Mouse (Mus musculus) effector memory CD4-positive, alpha-beta T cell, adult 5 months (primary cell): ENCODE measurements around the gene Tusc2. TPM values are rescaled to one million over a fixed set of nuclear protein-coding genes. Genes with fewer than 3 reads are reported as not detected.

Source experiments
- polyA plus RNA-seq: library from polyadenylated mRNA; unstranded; fragments of 100-300 nt; shearing (Covaris generic); gene quantifications from one replicate; pipeline ENCODE4 v1.2.1, GENCODE M21; 2017

The Tusc2 gene
- polyA plus RNA-seq, result 39.7 TPM

DNA sequence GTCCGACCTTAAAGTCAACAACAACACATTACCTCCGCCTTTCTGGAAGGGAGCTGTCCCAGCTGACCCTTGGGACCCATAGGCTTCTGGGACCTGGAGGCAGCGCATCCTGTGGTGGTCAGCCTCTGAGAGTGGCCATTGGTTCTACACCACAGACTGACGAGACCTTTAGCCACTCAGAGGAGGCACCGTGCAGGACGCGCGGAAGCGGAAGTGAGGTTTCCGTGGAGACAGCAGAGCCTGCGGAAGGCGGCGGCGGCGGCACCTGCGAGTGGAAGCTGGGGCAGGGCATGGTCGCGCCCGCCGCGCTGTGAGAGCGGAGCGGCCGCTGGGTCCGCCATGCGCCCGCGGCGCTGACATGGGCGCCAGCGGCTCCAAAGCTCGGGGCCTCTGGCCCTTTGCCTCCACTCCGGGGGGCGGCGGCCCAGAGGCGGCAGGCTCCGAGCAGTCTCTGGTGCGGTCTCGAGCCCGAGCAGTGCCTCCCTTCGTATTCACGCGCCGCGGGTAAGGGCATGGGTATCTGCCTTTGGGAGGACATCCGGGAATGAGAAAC is at the start of gene Tusc2:
Gene Tusc2, plus strand, starts transcription at position 227 of the 553 bp plus-strand sequence.

DNA sequence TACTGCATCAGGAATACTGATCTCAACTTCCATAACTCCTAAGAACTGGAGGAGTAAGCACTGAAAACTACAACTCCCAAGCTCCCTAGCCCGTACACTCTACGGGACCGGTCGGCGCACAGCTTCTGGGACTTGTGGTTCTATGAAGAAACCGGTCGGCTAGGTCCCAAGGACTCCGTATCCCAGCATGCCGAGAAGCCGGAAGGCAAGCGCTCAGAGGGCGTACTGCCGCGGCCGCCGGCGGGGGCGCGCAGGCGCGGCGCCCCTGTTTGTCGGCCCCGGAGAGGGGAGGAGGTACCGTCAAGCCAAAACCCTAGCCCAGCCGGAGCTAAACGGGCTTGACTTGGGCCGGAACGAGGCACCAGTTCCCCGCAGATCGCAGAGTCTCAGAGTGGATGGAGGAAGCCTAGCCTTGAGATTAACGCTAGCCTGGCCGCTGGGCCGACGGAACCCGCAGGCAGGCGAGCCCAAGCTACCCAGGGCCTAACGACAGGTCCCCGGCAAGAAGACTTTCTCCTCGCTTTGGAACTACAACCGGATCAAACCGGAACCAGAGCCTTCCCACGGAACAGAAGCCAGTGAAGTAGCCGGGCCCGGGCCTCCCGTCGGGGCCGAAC is 29.2 kb upstream of the Tusc2 start, which contains the start of gene Tmem115:
Gene Tmem115, plus strand, starts transcription at position 155 of the 617 bp plus-strand sequence.

DNA sequence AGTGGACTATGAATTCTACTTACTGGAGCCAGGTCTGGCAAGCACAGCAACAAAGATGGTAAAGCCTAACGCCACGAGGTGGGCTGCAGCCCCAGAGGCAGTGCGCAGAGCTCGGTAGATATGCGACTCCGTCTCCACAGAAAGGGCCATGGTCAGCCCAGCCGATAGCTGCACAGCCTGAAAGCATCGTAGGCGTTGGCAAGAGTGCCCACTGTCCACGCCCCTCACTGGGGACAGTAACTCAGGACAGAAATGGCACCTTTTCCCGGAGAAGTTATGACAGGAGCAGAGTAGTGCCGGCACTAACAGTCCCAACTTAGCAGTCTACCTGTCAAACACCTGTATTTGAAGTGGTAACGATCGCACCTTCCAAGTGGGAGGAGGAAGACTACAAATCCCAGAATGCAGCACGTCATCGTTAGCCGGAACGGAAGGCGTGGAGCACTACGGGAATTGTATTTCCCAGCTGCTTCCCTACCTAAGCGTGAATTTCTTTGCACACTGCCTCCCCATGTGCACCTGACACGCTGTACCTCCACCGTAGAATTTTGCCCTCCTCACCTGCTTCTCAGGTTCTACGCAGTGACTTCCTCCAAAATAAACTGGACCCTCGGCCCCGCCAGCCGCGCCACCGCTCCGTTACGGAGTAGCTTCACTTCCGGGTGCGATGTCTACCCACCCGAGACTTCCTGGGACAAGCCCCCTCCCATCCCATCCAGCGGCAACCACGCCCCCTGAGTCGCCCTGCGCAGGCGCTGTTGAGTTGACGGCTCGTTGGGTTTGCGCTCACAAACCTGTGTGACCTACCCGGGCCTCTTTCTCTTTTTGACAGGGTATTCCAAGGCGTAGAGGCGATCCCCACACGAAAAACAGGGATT is 21.3 kb upstream of the Tusc2 start, which contains the start of the genes Cyb561d2 and Nprl2:
Gene Cyb561d2, minus strand, starts transcription at position 720 of the 878 bp plus-strand sequence.
Gene Nprl2, plus strand, starts transcription at position 753 of the 878 bp plus-strand sequence.

DNA sequence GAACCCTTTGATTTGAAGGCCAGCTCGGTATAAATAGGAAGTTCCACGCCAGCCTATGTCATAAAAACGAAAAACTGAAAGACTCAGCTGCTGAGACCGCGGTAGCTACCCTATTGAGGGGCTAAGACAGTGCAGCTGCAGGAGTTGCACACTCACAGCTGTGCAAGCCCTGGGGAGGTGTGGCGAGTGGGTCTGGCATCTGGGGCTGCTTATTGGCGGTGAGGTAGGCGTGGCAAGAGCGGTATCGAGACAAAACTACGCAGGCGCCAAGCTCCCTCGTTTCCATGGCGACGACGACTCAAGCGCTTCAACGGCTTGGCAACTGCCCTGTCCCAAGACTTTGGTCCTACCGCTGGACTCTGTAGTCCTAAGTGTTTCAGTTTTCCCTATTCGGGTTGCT is 16.0 kb upstream of the Tusc2 start, which contains the start of gene Zmynd10:
Gene Zmynd10, plus strand, starts transcription at position 273 of the 400 bp plus-strand sequence.

DNA sequence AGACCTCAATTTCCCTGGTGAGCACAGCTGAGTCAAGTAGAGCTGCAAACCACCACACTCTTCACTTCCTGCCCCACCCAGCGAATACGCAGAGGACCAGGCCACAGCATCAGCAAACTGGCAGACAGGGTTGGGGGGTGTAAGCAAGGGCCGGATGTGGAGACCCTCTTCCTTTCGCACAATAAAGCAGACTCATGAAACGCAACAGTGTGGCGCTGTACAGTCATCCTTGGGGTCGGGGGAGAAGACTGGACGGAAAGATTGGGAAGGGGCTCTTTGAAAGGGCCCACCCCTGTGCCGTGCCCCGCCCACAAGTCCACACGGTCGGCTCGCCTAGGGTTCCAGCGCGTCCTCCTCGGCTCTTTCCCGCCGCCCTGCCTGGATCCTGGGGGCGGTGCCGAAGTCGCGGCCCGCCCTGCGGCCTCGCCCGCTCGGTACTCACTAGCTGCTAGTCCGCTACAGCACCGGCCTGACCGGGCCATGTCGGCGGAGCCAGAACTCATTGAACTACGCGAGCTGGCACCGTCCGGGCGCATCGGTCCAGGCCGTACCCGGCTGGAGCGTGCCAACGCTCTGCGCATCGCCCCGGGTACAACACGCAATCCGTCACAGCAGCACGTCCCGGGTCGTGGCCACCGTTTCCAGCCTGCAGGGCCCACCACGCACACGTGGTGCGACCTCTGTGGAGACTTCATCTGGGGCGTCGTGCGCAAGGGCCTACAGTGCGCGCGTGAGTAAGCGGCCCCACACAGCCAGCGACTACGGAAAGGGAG is 11.8 kb upstream of the Tusc2 start, which contains the start of gene Rassf1:
Gene Rassf1, plus strand, starts transcription at position 439 of the 773 bp plus-strand sequence.

DNA sequence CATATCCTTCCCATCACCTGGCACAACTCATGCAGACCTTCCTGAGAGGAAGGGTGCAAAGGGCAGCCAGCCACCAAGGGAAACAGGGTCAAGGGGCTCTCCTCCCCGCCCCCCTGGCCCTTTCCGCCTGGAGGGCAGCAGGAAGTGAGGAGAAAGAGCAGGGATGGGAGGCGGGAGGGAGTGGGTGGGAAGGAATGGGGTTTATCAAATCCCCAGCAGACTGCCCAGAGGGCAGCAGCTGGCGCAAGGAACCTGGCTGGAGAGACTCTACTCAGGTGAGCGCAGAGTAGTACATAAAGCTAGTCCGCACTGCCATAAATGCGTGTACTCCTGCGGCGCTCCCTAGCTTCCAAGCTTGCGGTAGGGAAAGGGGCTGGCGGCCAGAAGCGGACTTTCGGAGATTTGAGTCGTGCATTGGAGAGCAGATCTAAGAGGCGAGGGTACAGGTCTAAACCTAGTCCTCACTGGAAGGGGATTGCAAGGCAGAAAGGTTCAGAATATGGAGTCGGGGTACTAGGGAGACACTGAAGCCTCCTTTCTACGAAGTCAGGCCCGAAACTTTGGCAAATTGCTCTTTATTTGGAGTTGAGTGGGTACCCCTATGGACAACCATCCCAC is 4.8 kb downstream of the Tusc2 start, which contains the start of gene Hyal2:
Gene Hyal2, plus strand, starts transcription at position 244 of the 618 bp plus-strand sequence.

DNA sequence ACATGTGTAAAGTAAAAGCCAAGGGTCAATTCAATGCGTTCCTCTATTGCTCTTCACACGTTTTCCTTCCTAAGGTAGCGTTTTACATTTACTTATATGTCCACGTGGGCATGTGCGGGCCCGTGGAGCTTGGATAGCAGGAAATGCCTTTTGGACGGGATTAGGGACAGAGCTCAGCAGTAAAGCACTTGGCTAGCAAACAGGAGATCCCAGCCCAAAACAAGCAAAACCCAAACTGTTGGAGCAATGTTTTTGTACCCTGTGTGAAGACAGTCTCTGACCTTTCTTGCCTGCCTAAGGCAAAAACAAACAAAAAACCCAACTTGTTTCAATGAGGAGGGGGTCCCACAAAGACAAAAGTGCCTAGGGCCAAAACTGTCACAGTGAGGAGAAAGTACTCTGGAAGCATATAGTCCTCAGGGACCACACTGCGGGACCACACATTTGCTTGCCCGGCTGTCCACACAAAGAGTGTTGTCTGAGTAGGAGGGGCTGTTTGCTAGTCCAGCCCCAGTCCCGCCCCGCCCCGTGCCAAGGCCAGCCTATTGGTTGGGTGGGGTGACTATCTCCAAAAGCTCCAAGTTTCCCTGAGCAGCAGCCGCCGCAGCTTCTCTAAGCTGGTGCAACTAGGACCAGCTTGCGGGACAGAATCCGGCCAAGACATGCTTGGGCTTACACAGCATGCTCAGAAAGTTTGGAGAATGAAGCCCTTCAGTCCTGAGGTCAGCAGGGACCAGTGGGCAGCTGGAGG is 13.5 kb downstream of the Tusc2 start, which contains the start of gene Hyal1:
Gene Hyal1, plus strand, starts transcription at position 571 of the 751 bp plus-strand sequence.

DNA sequence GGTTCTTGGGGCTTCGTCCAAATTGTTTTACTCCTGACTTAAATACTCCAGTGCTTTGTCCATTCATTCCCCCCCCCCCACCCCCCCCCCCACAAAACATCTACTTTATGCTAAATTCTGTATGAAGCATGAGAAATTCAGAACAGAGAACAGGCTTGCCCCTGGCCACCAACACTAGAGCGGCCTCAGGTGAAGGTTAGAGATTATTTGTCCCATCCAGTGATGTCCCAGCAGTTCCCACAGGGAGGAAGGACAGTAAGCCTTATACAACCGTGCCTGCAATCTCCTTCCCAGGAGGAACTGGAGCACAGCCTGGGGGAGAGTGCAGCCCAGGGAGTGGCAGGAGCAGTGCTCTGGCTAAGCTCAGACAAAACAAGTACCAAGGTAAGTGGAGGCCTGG is 15.5 kb downstream of the Tusc2 start, which contains the start of gene Naa80:
Gene Naa80, plus strand, starts transcription at position 301 of the 400 bp plus-strand sequence.

DNA sequence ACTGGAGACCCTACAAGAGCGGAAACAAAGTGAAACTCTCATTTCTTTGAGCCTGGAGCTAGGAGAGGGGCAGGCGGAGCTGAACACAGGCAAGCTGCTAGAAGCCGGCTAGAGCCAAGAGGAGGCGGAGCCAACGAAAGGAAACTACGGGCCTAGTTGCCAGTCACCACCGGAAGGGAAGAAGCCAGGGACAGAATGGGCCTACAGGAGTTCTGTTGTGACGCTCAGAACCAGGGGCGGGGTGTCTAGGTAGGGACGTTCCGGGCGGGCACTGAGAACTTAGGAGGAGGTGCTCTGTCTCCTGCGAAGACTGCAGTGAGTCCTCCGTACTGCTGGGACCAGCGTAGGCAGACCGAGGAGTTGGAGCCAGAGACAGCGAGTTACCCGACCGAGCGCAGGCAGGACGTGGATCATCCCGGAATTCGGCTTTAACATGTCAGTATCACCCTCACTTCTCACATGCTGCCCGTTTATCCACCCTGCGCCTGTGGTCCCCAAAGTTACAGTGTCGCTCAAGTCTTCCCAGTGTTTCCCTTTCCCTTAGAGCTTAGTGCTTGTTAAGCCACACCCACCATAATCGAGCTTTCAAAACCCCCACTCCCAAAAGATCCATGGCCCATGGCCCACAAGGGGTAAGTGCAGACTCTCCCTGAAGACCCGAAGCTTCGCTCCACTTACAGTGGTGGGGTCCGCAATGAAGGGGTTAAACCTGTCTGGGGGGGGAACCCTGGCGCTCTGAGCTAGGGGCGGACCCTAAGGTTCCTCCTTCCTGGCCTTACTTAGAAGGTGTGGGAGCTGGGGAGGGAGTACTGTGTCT is 17.7 kb downstream of the Tusc2 start, which contains the start of gene Hyal3:
Gene Hyal3, plus strand, starts transcription at position 318 of the 817 bp plus-strand sequence.

DNA sequence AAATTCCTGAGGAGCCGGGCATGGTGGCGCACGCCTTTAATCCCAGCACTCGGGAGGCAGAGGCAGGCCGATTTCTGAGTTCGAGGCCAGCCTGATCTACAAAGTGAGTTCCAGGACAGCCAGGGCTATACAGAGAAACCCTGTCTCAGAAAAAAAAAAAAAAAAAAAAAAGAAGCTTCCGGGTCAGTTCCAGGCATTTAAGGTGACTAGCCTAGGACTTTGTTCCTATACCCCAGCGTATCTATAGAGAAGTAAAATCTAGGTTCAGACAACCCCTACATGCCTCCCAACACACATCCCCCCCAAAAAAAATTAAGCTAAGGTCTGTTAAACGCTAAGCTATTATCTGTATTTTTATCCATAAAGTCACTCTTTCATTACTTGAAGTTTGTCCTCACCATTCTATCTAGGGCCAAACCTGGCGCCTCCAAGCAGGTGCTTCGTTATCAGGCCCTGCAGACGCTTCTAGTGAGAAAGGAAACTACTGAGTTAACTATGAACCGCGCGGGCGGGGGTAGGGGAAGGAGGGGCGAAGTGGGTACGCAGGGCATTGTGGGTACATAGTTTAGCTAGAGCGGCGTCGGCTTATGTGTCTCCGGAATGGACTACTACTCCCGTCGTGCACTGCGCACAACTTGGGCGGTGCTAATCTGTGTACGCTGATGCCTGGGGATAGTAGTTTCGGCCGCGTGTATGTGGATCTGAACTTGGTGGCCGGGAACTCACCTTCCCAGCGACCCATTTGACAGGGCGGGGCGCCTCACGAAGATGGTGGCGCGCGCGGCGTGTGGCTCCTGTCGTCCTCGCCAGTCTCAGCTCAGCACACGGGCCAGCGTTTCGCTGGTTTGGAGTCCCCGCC is 24.1 kb downstream of the Tusc2 start, which contains the start of gene Ifrd2:
Gene Ifrd2, plus strand, starts transcription at position 669 of the 859 bp plus-strand sequence.

DNA sequence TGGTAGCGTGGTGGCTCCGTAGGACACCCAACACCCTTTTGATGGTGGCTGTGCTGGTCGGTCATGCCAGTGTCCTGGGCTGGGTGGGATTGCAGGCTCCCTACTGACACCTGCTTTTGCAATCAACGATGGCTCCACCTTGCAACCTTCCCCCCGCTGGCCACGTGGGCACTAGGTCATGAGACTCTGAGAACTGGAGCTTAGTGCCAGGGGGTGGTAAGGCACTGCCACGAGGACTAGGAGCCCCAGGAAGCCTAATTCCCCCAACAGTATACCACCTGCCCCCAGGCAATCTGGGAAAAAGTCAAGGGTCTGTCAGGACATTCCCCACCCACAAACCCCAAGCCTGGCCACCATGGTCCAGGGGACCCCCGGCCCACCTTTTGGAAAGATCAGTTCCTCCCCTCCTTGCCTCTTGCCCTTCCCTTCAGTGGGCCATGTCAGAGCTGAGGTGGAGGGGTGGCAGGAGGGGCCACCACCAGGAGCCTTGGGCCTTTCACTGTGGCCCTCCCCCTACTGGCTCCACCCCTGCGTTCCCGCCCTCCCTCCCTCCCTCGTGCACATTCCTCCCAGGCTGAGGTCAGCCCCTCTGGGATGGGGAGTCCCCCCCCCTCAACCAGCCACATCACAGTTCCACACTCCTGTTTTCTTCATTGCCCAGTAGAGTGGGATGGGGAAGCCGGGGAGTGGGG is 45.8 kb downstream of the Tusc2 start, which contains the start of gene Sema3b:
Gene Sema3b, minus strand, starts transcription at position 489 of the 692 bp plus-strand sequence.

Other genes with a start within 250 kb of the Tusc2 start
- gene Hemk1, start 224.9 kb upstream of the Tusc2 start, polyA plus RNA-seq, result 6.2 TPM
- 0.34 TPM for gene 6430571L13Rik, start 222.7 kb upstream of the Tusc2 start, polyA plus RNA-seq
- gene Cacna2d2, start 163.6 kb upstream of the Tusc2 start, polyA plus RNA-seq, result 0.09 TPM
- 55.2 TPM for gene Tmem115, start 29.3 kb upstream of the Tusc2 start, polyA plus RNA-seq
- 27.9 TPM for gene Cyb561d2, start 21.1 kb upstream of the Tusc2 start, polyA plus RNA-seq
- 47.6 TPM for gene Nprl2, start 21.0 kb upstream of the Tusc2 start, polyA plus RNA-seq
- gene Zmynd10, start 16.0 kb upstream of the Tusc2 start, polyA plus RNA-seq, result 3.1 TPM
- gene Rassf1, start 11.7 kb upstream of the Tusc2 start, polyA plus RNA-seq, result 165 TPM
- 3.9 TPM for gene Hyal2, start 4.7 kb downstream of the Tusc2 start, polyA plus RNA-seq
- gene Hyal1, start 13.7 kb downstream of the Tusc2 start, polyA plus RNA-seq, result 1.8 TPM
- 11.1 TPM for gene Naa80, start 15.6 kb downstream of the Tusc2 start, polyA plus RNA-seq
- gene Hyal3, start 17.6 kb downstream of the Tusc2 start, polyA plus RNA-seq, result 0.35 TPM
- gene Ifrd2, start 24.4 kb downstream of the Tusc2 start, polyA plus RNA-seq, result 17.4 TPM
- gene Sema3b, start 46.0 kb downstream of the Tusc2 start, polyA plus RNA-seq, result not detected
- gene Gnai2, start 72.1 kb downstream of the Tusc2 start, polyA plus RNA-seq, result 638 TPM
- 1.6 TPM for gene Slc38a3, start 106.3 kb downstream of the Tusc2 start, polyA plus RNA-seq
- 9.1 TPM for gene Gnat1, start 116.5 kb downstream of the Tusc2 start, polyA plus RNA-seq
- 0.22 TPM for gene Sema3f, start 147.2 kb downstream of the Tusc2 start, polyA plus RNA-seq
- gene Rbm5, start 207.7 kb downstream of the Tusc2 start, polyA plus RNA-seq, result 306 TPM